Mouse (Mus musculus): ENCODE data around the gene Abcb8. TPM values are rescaled to one million over a fixed set of nuclear protein-coding genes. Genes with fewer than 3 reads are reported as not detected.

Abcb8 gene
- polyA plus RNA-seq, 1 experiment from 2014 or later: 54.4 TPM

Other genes starting within 250 kb of the Abcb8 start
- gene Nupl2, start 228.7 kb upstream of the Abcb8 start, polyA plus RNA-seq (2015; fragmentation: Nextera tagmentation; extraction: Ambion mirVana): 10.9 and 12.1 TPM in 2 replicates
- gene Kcnh2, start 42.1 kb upstream of the Abcb8 start, polyA plus RNA-seq (2015; fragmentation: Nextera tagmentation; extraction: Ambion mirVana): 21.0 and 27.2 TPM in 2 replicates
- 27.9 and 30.6 TPM in 2 replicates for gene Nos3, start 28.9 kb upstream of the Abcb8 start, polyA plus RNA-seq (2015; fragmentation: Nextera tagmentation; extraction: Ambion mirVana)
- gene Atg9b, start 1.5 kb upstream of the Abcb8 start, polyA plus RNA-seq (2015; fragmentation: Nextera tagmentation; extraction: Ambion mirVana): 0.81 and 1.6 TPM in 2 replicates
- gene Asic3, start 19.7 kb downstream of the Abcb8 start, polyA plus RNA-seq (2015; fragmentation: Nextera tagmentation; extraction: Ambion mirVana): not detected in 2 replicates
- gene Cdk5, start 29.9 kb downstream of the Abcb8 start, polyA plus RNA-seq (2015; fragmentation: Nextera tagmentation; extraction: Ambion mirVana): 27.5 and 32.5 TPM in 2 replicates
- 25.6 and 30.6 TPM in 2 replicates for gene Slc4a2, start 30.2 kb downstream of the Abcb8 start, polyA plus RNA-seq (2015; fragmentation: Nextera tagmentation; extraction: Ambion mirVana)
- 173 and 188 TPM in 2 replicates for gene Fastk, start 51.6 kb downstream of the Abcb8 start, polyA plus RNA-seq (2015; fragmentation: Nextera tagmentation; extraction: Ambion mirVana)
- gene Tmub1, start 54.2 kb downstream of the Abcb8 start, polyA plus RNA-seq (2015; fragmentation: Nextera tagmentation; extraction: Ambion mirVana): 17.0 and 20.0 TPM in 2 replicates
- gene Agap3, start 58.5 kb downstream of the Abcb8 start, polyA plus RNA-seq (2015; fragmentation: Nextera tagmentation; extraction: Ambion mirVana): 27.9 and 35.7 TPM in 2 replicates
- not detected in 2 replicates for gene Gbx1, start 133.5 kb downstream of the Abcb8 start, polyA plus RNA-seq (2015; fragmentation: Nextera tagmentation; extraction: Ambion mirVana)
- 7.0 and 7.4 TPM in 2 replicates for gene Asb10, start 147.3 kb downstream of the Abcb8 start, polyA plus RNA-seq (2015; fragmentation: Nextera tagmentation; extraction: Ambion mirVana)
- gene 4931409K22Rik, start 163.1 kb downstream of the Abcb8 start, polyA plus RNA-seq (2015; fragmentation: Nextera tagmentation; extraction: Ambion mirVana): 0.09 TPM in 1 of 2 replicates, not detected in the other
- 55.7 and 71.7 TPM in 2 replicates for gene Abcf2, start 183.8 kb downstream of the Abcb8 start, polyA plus RNA-seq (2015; fragmentation: Nextera tagmentation; extraction: Ambion mirVana)
- 13.1 and 18.5 TPM in 2 replicates for gene Chpf2, start 193.1 kb downstream of the Abcb8 start, polyA plus RNA-seq (2015; fragmentation: Nextera tagmentation; extraction: Ambion mirVana)
- gene Smarcd3, start 230.7 kb downstream of the Abcb8 start, polyA plus RNA-seq (2015; fragmentation: Nextera tagmentation; extraction: Ambion mirVana): 50.9 and 57.2 TPM in 2 replicates

All from heart, embryonic 15.5 days (tissue).